Mouse (Mus musculus): ENCODE results near the gene Cxcr1. TPM values are rescaled to one million over a fixed set of nuclear protein-coding genes. Genes with fewer than 3 reads are reported as not detected.
"Not testable (repeated sequence)": the region's sequence is repeated elsewhere in the genome, so short reads cannot be mapped to it uniquely, and the experiment has no call there.

The Cxcr1 gene
- polyA plus RNA-seq, 1 experiment: not detected

DNA sequence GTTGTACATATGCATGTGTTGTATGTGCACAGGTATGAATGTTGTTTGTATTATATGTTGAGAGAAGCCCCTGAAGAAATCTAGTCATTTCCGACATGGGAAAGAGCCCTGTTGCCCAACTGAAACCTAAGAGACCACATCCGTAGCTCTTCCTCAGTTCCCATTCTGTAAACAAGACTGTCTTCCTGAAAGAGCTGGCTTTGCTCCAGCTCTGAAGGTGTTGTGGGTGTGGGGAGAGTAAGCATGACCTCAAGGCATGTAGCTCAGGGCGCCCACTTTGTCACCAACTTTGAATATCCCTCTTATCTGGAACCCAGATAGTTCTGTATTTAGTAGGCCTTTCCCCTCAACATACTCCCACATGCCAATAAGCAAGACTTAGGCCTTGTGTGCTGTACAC, 15.8 kb downstream of the Cxcr1 start:
- Histone ChIP-seq H3K4me3 (ENCODE audit: control insufficient read depth, low read depth, low read length) (no peak overlapping the region), H3K27ac (ENCODE audit: control insufficient read depth, insufficient read depth, low read depth, low read length) (no peak overlapping the region), H3K27me3 (ENCODE audit: control insufficient read depth, insufficient read depth, low read length) (no peaks in the 10 kb centered on the region), H3K4me1 (ENCODE audit: control insufficient read depth, insufficient read depth, low read length) (no peaks in the 10 kb centered on the region), H3K36me3 (ENCODE audit: control insufficient read depth, insufficient read depth, low read length) (no peaks in the 10 kb centered on the region)
- no peak for TF ChIP-seq POLR2A (IDR thresholded peaks at IDR 0.05; ENCODE audit: control insufficient read depth, low read depth, low read length)
- TF ChIP-seq CTCF (IDR thresholded peaks at IDR 0.05; ENCODE audit: control insufficient read depth, insufficient read depth, insufficient replicate concordance, low read depth, low read length): no peak

DNA sequence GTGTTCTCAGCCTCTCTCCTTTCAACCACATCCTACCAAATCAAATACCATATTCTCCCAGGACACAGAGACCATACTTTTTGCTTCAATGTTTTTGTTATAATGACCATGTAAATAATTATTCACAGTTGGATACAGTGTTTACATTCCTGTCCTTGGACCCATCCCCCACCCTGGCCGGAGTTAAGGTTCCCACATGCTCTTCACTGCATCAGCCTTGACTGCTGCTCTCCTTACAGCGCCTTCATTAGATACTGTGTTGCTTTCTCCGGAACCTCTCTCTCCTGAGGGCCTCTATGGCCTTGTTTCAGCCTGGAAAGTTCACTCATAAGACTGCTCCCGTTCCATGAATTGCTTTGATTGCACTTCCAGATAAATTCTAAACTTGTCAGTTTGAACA, 18.7 kb downstream of the Cxcr1 start:
- Histone ChIP-seq H3K27ac (ENCODE audit: control insufficient read depth, insufficient read depth, low read depth, low read length) (no peak overlapping the region), H3K4me1 (ENCODE audit: control insufficient read depth, insufficient read depth, low read length) (no peaks in the 10 kb centered on the region), H3K4me3 (ENCODE audit: control insufficient read depth, low read depth, low read length) (no peak overlapping the region), H3K27me3 (ENCODE audit: control insufficient read depth, insufficient read depth, low read length) (no peaks in the 10 kb centered on the region), H3K36me3 (ENCODE audit: control insufficient read depth, insufficient read depth, low read length) (no peaks in the 10 kb centered on the region)
- TF ChIP-seq POLR2A (IDR thresholded peaks at IDR 0.05; ENCODE audit: control insufficient read depth, low read depth, low read length) (no peak), CTCF (IDR thresholded peaks at IDR 0.05; ENCODE audit: control insufficient read depth, insufficient read depth, insufficient replicate concordance, low read depth, low read length) (no peak)

DNA sequence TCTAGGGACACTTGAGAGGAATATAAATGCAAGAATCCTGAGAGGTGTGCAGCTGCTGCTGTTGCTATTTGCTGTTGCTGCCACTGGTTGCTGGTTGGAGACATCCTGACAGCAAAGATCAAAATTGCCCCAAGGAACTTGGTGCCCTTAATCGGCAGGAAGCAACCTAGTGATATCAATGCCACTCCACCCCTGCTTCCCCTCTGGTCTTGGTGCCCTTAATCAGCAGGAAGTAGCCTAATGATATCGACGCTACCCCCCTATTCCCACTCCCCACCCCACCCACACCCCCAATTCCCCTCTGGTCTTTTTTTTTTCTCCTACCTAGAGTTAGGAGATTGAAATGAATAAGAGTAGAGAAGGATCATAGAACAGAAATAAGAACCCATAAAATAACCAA, 21.7 kb downstream of the Cxcr1 start:
- no peak for TF ChIP-seq CTCF (IDR thresholded peaks at IDR 0.05; ENCODE audit: control insufficient read depth, insufficient read depth, insufficient replicate concordance, low read depth, low read length)
- TF ChIP-seq POLR2A (IDR thresholded peaks at IDR 0.05; ENCODE audit: control insufficient read depth, low read depth, low read length): no peak
- H3K27ac ChIP-seq (ENCODE audit: control insufficient read depth, insufficient read depth, low read depth, low read length): no peak overlapping the region
- no peaks in the 10 kb centered on the region for H3K4me1 ChIP-seq (ENCODE audit: control insufficient read depth, insufficient read depth, low read length)
- H3K27me3 ChIP-seq (ENCODE audit: control insufficient read depth, insufficient read depth, low read length): no peaks in the 10 kb centered on the region
- no peaks in the 10 kb centered on the region for H3K36me3 ChIP-seq (ENCODE audit: control insufficient read depth, insufficient read depth, low read length)
- no peak overlapping the region for H3K4me3 ChIP-seq (ENCODE audit: control insufficient read depth, low read depth, low read length)

DNA sequence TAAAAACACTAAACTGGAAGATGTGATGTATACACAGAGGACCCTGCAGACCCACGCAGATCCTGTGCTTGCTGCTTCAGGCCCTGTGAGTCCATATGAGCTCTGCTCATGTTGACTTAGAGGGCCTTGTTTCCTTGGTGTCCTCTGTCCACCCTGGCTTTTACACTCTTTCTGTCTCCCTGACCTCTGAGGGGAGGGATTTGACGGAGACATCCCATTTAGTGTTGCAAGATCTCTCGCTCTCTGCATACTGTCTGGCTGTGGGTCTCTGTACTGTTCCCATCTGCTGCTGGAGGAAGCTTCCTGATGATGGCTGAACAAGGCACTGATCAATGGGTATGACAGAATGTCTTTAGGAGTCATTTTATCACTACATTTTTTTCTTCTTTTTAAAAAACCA, 24.7 kb downstream of the Cxcr1 start:
- H3K4me1 ChIP-seq (ENCODE audit: control insufficient read depth, insufficient read depth, low read length): no peaks in the 10 kb centered on the region
- no peak for TF ChIP-seq POLR2A (IDR thresholded peaks at IDR 0.05; ENCODE audit: control insufficient read depth, low read depth, low read length)
- TF ChIP-seq CTCF (IDR thresholded peaks at IDR 0.05; ENCODE audit: control insufficient read depth, insufficient read depth, insufficient replicate concordance, low read depth, low read length): no peak

DNA sequence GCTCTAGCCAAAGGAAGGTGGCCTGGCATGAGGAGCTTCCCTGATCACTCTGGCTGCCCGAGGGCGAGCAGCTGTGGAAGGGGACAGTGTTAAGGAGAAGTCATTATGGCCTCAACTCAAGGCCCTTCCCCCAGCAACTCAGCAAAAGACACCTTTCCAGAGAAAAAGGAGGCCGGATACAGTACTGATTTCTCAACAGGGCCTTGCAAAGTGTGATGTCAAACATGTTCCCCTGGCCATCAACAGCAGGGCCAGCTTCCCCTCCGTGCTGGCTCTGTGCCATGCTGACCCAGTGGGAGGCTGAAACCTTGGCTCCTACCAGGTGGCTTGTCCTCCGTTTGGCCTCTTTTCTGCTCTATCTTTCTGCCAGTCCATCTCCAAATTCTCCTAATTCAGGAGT, 27.3 kb downstream of the Cxcr1 start:
- no peaks in the 10 kb centered on the region for H3K4me1 ChIP-seq (ENCODE audit: control insufficient read depth, insufficient read depth, low read length)
- no peaks in the 10 kb centered on the region for H3K36me3 ChIP-seq (ENCODE audit: control insufficient read depth, insufficient read depth, low read length)
- no peaks in the 10 kb centered on the region for H3K27me3 ChIP-seq (ENCODE audit: control insufficient read depth, insufficient read depth, low read length)
- H3K4me3 ChIP-seq (ENCODE audit: control insufficient read depth, low read depth, low read length): no peak overlapping the region
- no peak overlapping the region for H3K27ac ChIP-seq (ENCODE audit: control insufficient read depth, insufficient read depth, low read depth, low read length)
- TF ChIP-seq POLR2A (IDR thresholded peaks at IDR 0.05; ENCODE audit: control insufficient read depth, low read depth, low read length) (no peak), CTCF (IDR thresholded peaks at IDR 0.05; ENCODE audit: control insufficient read depth, insufficient read depth, insufficient replicate concordance, low read depth, low read length) (no peak)

More for the DNA sequence above, 24.7 kb downstream of the Cxcr1 start:
- Histone ChIP-seq H3K27ac (ENCODE audit: control insufficient read depth, insufficient read depth, low read depth, low read length) (no peak overlapping the region), H3K36me3 (ENCODE audit: control insufficient read depth, insufficient read depth, low read length) (no peaks in the 10 kb centered on the region), H3K4me3 (ENCODE audit: control insufficient read depth, low read depth, low read length) (no peak overlapping the region), H3K27me3 (ENCODE audit: control insufficient read depth, insufficient read depth, low read length) (no peaks in the 10 kb centered on the region)

DNA sequence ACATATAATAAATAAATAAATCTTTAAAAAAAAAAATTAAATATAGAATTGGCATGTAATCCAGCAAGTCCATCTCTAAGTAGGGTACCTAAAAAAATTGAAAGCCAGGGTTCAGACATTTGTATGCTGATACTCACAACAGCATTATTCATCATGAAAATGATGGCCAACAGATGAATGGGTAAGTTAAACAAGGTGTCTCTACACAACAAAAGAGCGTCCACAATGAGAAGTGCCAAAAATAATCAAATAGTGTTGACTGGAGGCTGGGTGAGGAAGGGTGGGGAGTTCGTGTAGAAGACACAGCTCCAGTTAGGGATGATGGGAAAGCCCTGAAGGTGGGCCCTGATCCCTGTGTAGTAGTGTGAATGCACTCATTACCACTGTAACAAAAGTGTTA, 34.4 kb downstream of the Cxcr1 start:
- Histone ChIP-seq H3K4me1 (ENCODE audit: control insufficient read depth, insufficient read depth, low read length) (no peaks in the 10 kb centered on the region), H3K27me3 (ENCODE audit: control insufficient read depth, insufficient read depth, low read length) (no peaks in the 10 kb centered on the region), H3K36me3 (ENCODE audit: control insufficient read depth, insufficient read depth, low read length) (no peaks in the 10 kb centered on the region), H3K4me3 (ENCODE audit: control insufficient read depth, low read depth, low read length) (no peak overlapping the region), H3K27ac (ENCODE audit: control insufficient read depth, insufficient read depth, low read depth, low read length) (no peak overlapping the region)
- TF ChIP-seq POLR2A (IDR thresholded peaks at IDR 0.05; ENCODE audit: control insufficient read depth, low read depth, low read length) (no peak), CTCF (IDR thresholded peaks at IDR 0.05; ENCODE audit: control insufficient read depth, insufficient read depth, insufficient replicate concordance, low read depth, low read length) (no peak)

DNA sequence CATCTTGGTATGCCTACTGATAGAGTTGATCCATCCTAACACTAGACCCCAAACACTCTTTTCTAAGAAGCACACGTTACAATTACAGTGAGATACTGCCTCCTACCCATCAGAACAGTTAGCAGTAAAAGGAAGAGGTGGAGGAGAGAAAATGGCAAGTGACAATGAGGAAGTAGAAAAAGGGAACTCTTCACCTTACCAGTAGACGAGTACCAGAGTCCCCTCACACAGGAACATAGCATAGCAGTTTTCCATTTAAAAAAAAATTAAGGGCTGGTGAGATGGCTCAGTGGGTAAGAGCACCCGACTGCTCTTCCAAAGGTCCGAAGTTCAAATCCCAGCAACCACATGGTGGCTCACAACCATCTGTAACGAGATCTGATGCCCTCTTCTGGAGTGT, 34.8 kb downstream of the Cxcr1 start:
- not testable (repeated sequence) for H3K27ac ChIP-seq (ENCODE audit: control insufficient read depth, insufficient read depth, low read depth, low read length); H3K36me3 ChIP-seq (ENCODE audit: control insufficient read depth, insufficient read depth, low read length); H3K4me1 ChIP-seq (ENCODE audit: control insufficient read depth, insufficient read depth, low read length); H3K27me3 ChIP-seq (ENCODE audit: control insufficient read depth, insufficient read depth, low read length); H3K4me3 ChIP-seq (ENCODE audit: control insufficient read depth, low read depth, low read length)

DNA sequence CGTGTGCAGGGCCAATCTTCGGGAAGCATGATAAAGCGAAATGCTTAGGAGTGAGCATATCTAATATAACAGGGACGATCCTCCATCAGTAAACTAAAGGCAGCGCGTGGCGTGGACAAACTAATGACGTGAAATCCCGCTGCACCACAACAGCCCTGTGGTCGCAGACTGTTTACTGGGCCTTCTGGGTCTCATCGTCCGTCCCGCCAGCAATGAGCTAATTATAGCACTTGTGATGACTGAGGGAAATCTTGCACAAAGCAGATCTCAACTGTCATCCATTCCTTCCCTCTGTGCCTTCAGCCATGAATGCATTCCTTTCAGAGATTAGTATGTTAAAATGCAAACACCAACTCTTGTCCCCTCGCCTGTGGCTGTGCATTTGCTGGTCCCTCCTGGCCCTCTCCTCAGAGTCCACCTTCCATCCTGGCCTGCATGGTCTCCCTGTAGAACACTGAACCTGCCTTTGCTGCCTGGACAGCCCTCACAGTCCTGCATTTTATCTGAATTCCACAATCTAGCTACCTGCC, 38.0 kb downstream of the Cxcr1 start:
- Histone ChIP-seq H3K4me3 (ENCODE audit: control insufficient read depth, low read depth, low read length) (no peak overlapping the region), H3K36me3 (ENCODE audit: control insufficient read depth, insufficient read depth, low read length) (no peaks in the 10 kb centered on the region), H3K4me1 (ENCODE audit: control insufficient read depth, insufficient read depth, low read length) (no peaks in the 10 kb centered on the region), H3K27me3 (ENCODE audit: control insufficient read depth, insufficient read depth, low read length) (no peaks in the 10 kb centered on the region), H3K27ac (ENCODE audit: control insufficient read depth, insufficient read depth, low read depth, low read length) (no peak overlapping the region)
- TF ChIP-seq POLR2A (IDR thresholded peaks at IDR 0.05; ENCODE audit: control insufficient read depth, low read depth, low read length): no peak
- TF ChIP-seq CTCF (IDR thresholded peaks at IDR 0.05; ENCODE audit: control insufficient read depth, insufficient read depth, insufficient replicate concordance, low read depth, low read length): no peak
